Mouse (Mus musculus): ENCODE results near the gene Map2k5.
A peak's percentile ranks its signal among the peaks of the same experiment; 100 is the strongest.

Map2k5 gene

GRCm38 (mm10) chr9:63187310-63187709 lies 190.4 kb downstream of the Map2k5 start:
- DNase-seq (ENCODE audit: low read depth, low spot score) = no peak

GRCm38 (mm10) chr9:63185249-63185648 lies 192.5 kb downstream of the Map2k5 start:
- no peak for DNase-seq (ENCODE audit: low read depth, low spot score)

DNA sequence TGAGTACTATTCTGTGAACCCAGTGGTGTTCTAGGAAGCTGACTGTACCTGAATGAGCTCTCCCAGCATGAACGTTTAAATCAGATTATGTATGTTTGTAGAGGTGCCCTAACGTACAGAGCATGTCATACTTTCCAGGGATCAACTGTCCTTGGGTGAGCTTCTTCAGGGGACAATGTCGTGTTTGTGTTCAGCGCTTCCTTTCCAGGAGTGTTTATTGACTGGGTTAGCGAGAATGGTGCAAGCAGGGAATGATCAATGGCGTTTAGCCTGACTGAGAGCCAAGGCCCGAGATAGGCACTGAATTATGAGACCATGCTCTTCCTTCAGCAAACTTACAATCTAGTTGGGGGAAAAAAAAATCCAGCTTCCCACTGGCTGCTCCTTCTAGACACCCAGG lies 193.8 kb downstream of the Map2k5 start:
- DNase-seq (ENCODE audit: low read depth, low spot score) = no peak

GRCm38 (mm10) chr9:63182306-63182960 lies 195.3 kb downstream of the Map2k5 start:
- DNase-seq (ENCODE audit: low read depth, low spot score) = no peak

GRCm38 (mm10) chr9:63181337-63182178 lies 196.1 kb downstream of the Map2k5 start:
- DNase-seq (ENCODE audit: low read depth, low spot score) = no peak

DNA sequence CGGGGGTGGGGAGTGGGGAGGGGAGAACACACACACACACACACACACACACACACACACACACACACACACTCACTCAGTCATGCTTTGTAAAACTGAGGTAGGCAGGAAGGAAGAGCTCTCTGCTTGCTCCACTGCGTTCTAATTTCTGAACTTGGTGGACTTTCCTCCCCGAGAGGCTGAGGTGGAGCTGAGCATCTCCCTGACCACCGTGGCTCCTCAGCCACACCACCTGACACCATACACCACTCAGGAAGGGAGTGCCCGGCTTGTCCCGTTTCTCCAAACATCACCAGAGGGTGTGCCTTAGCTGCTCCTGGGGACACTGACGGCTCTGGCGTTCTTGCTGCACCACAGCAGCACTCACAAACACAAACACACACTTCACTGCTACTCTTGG lies 199.4 kb downstream of the Map2k5 start:
- no peak for DNase-seq (ENCODE audit: low read depth, low spot score)

DNA sequence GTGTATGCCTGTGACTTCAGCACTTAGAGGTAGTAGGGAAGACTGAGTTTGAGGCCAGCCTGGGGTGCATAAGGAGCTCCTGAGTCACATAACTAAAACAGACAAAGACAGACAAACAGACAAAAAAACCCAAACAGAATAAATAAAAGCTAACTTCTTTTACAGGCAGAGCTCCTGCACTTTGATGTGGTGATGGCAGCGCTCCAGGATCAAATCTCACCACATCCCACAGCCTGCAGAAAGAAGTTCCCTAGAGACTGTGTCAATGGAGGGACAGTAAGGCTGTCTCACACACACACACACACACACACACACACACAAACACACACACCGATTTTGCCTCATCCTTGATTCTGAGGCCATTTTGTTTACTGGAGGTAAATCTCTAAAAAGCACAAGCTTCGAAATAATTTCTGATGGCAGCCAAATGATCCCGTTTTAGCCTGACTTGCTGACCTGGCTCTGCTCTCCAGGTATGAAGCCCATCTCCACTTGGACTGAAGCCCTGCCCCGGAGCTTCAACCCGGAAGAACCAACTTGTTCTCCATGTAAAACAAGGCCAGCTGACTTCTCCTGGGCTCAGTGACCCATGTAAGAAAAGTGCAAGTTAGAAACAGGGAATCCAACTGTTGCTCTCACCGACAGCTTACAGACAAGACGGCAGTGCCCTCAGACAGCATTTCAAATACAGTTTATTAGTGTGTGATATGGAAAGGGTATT lies 203.5 kb downstream of the Map2k5 start:
- DNase-seq (ENCODE audit: low read depth, low spot score) = no peak

GRCm38 (mm10) chr9:63171951-63172350 lies 205.8 kb downstream of the Map2k5 start:
- no peak for DNase-seq (ENCODE audit: low read depth, low spot score)

- DNase-seq (ENCODE audit: low read depth, low spot score) = no peak
Observed at GRCm38 (mm10) chr9:63169127-63169526, 208.6 kb downstream of the Map2k5 start.

- no peak for DNase-seq (ENCODE audit: low read depth, low spot score)
Observed at GRCm38 (mm10) chr9:63165070-63165469, 212.6 kb downstream of the Map2k5 start.

- DNase-seq (ENCODE audit: low read depth, low spot score) = no peak
Observed at GRCm38 (mm10) chr9:63163756-63164155, 213.9 kb downstream of the Map2k5 start.

DNA sequence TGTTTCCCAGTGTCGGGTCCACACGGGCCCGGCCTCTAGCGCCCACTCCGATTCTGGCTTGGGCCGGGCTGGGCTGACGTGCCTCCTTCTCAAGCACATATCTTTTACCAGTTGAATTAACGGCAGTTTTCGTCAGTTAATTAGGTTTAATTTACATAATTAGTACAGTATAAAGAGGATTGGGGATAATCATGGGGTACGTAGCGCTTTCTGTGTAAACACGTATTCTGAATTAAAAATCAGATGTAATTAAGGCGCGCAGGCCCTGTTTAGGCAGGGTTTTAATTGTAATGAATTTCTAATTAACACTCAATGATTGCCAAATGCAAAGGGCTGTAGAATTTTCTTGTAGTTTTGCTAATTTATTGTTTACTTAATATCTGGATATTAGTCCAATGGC lies 225.8 kb downstream of the Map2k5 start:
- DNase-seq (ENCODE audit: low read depth, low spot score) = no peak

DNA sequence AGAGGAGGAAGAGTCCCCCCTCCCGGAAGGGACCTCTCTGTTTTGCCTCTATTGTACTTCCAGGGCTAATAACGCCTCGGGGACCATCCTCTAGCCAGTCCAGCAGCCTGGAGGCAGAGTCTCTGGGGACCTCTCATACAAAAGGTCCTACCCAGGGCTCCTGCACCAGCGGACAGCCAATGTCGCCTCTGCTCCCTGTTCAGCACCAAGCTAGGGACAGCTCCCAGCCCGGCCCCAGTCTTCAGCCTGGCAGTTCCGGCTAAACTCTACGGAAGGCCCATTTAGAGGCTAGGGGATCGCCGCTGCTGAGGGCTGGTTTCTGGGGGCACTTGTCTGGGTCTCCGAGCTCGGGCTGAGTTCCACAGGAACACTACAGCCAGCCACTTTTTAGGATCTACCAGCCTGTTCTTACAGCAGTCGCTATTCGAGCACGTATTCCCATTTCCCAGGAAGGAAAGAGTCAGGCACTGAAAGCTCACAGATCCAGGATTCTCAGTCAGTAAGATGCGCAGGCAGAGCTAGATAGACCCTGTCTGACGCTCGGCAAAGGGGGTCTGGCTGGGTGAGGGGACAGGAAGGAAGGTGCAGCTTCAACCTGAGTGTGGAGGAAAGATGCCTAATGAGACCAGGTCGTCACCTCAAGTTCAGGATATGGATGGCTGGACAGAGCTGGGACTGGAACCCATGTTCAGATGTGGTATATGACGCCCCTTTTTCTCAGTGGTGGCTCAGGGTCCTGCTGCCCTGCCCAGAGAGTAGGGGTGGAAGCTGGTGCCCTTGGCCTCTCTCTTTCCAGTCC lies 226.4 kb downstream of the Map2k5 start:
- DNase-seq (ENCODE audit: low read depth, low spot score) = peak; percentile 89

DNA sequence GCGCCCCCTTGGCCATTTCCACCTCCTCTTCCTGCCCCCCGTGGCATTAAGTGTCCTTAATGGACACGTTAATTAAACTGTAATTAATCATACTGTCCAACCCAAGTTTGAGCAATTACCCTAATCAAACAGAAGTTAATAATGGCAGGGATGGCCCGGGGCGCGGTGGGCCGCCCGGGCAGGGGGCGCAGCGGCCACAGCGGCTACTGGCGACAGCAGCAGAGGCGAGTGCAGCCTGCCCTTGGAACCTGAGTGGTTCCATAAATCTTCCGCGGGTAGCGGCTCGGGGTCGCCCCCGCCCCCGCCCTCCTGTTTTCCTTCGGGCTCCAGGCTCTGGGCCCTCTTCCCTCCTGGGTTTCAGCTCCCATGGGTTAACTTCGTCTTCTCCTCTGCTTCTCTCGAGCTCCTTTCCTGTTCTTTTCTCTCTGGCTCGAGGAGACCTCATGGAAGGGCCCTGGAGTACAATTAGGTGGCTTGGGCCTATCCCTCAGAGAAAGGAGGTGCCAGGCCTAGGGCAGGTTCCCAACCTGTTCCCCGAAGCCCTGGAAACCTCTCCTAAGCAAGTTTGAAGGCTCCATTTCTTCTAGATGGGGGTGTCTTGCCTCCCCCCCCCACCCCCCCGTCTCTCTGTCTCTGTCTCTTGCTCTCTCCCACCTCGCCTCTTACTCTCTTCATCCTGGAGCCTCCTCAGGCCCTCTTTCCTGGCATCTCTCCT lies 227.5 kb downstream of the Map2k5 start:
- peak; percentile 28 for DNase-seq (ENCODE audit: low read depth, low spot score)

DNA sequence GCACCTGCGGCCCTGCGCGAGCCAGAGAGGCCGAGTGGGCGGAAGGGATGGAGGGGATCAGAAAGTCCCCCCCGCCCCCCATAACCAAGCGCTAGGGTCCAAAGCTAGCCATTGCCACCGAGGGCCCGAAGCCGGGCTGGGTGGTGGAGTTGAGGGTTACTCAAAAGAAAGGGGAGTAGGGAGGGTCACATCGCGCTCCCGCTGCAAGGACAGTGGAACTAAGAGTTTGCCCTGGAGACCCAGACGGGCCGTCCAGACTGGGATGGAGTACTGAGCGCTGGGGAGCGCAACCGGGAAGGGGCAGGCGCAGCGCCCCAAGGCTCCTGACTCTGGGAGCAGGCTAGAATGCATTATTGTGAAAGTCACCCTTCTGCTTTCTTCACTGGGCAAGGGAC lies 228.3 kb downstream of the Map2k5 start:
- peak; percentile 16 for DNase-seq (ENCODE audit: low read depth, low spot score)

- no peak for DNase-seq (ENCODE audit: low read depth, low spot score)
Observed at GRCm38 (mm10) chr9:63148410-63149371, 229.0 kb downstream of the Map2k5 start, which contains the start of gene Skor1. TSS of gene Skor1 (minus strand) at chr9:63148961.

DNA sequence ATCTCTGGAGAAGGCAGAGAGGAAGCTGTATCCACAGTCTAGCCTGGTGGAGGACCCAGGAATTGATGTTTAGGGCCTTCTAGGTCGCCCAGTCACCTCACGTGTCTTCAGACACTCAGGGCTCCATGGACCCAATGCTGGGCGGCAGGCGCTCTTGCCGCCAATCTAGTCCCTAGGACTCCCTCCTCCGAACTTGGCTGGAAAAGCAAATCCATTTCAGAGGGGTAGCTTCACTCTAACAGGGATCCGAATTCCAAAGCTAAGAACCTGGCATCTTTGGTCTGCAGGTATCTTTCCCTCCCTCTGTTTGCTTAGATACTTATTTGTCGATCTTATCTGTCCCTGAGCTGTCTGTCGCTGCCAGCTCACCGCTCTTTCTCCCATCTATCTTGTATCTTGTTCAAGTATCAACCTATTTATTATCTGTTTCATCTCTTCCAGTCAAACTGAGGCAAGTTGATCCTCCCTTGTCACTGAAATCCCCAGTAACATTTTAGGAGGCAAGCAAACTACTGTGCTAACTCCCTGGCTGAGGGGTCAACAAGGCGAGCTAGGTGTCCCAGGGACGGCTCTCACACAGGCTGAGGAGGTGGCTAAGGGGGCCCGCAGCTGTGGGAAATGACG lies 229.8 kb downstream of the Map2k5 start:
- DNase-seq (ENCODE audit: low read depth, low spot score) = no peak

GRCm38 (mm10) chr9:63147296-63147695 lies 230.4 kb downstream of the Map2k5 start:
- DNase-seq (ENCODE audit: low read depth, low spot score) = peak; percentile 22

DNA sequence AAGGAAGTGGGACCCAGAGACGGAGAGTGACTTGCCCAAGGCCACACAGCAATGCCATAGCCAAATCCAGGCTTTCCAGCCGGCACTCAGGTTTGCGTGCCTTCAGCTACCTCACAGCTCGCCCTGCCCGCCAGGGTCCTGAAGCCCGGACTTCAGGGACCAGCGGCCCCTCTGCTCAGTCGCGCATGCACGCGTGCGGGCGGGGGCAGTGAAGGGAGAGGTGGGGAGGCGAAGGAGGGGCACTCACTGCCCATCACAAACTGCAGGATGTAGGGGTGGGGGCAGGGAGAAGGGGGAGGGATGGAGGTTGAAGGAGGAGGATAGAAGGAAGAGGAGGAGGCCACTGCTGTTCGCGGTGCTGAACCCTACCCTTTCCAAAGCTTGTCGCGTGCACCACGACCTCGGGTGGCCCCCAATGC lies 230.8 kb downstream of the Map2k5 start:
- DNase-seq (ENCODE audit: low read depth, low spot score) = peak; percentile 36
